Mouse (Mus musculus) monocyte, adult 5-6 weeks (primary cell): Measurements from ENCODE around the gene Skil. TPM values are rescaled to one million over a fixed set of nuclear protein-coding genes. Genes with fewer than 3 reads are reported as not detected.
"Not testable (repeated sequence)": the region's sequence is repeated elsewhere in the genome, so short reads cannot be mapped to it uniquely, and the experiment has no call there.

Experiments used
- ATAC-seq: fragments of 153-309, 156-312 bp; replicated peaks from 2 replicates; pipeline ENCODE4 v1.8.0; 2017; ENCODE audit warnings: mild to moderate bottlenecking; ENCODE audit not compliant: low TSS enrichment, insufficient number of reproducible peaks, severe bottlenecking, poor library complexity, low FRiP score
- total RNA-seq: library from RNA; stranded (forward); fragments of 200-1000, 200-491, 200-594 nt; gene quantifications from 3 replicates; pipeline ENCODE4 v1.2.3, GENCODE M21; 2017

Gene Skil
- total RNA-seq, 1 experiment from 2014 or later: 169 TPM

- no peak for ATAC-seq
Measured at GRCm38 (mm10) chr3:31104936-31105335, 10.1 kb downstream of the Skil start.

- ATAC-seq: peak; percentile 74
Measured at GRCm38 (mm10) chr3:31106597-31106996, 11.7 kb downstream of the Skil start.

- ATAC-seq: no peak
Measured at GRCm38 (mm10) chr3:31107674-31108073, 12.8 kb downstream of the Skil start.

- peak; percentile 69; the same call in 1 of the 2 replicates for ATAC-seq
Measured at GRCm38 (mm10) chr3:31109108-31109507, 14.2 kb downstream of the Skil start.

GRCm38 (mm10) chr3:31123098-31123497 is 28.2 kb downstream of the Skil start:
- ATAC-seq: no peak

GRCm38 (mm10) chr3:31126303-31126702 is 31.4 kb downstream of the Skil start:
- no peak for ATAC-seq

GRCm38 (mm10) chr3:31126848-31127247 is 32.0 kb downstream of the Skil start:
- no peak for ATAC-seq

GRCm38 (mm10) chr3:31129766-31130165 is 34.9 kb downstream of the Skil start:
- no peak for ATAC-seq

GRCm38 (mm10) chr3:31133664-31134063 is 38.8 kb downstream of the Skil start:
- no peak; the same call in 1 of the 2 replicates for ATAC-seq

- no peak for ATAC-seq
Measured at GRCm38 (mm10) chr3:31134246-31134645, 39.4 kb downstream of the Skil start.

GRCm38 (mm10) chr3:31134696-31135095 is 39.8 kb downstream of the Skil start:
- ATAC-seq: no peak

GRCm38 (mm10) chr3:31136591-31136990 is 41.7 kb downstream of the Skil start:
- ATAC-seq: not testable (repeated sequence)

GRCm38 (mm10) chr3:31138454-31139424 is 43.9 kb downstream of the Skil start:
- ATAC-seq: peak; percentile 54

- no peak for ATAC-seq
Measured at GRCm38 (mm10) chr3:31141621-31142020, 46.8 kb downstream of the Skil start.

- ATAC-seq: not testable (repeated sequence)
Measured at GRCm38 (mm10) chr3:31145222-31145621, 50.4 kb downstream of the Skil start.

- peak; percentile 82 for ATAC-seq
Measured at GRCm38 (mm10) chr3:31145641-31146290, 50.9 kb downstream of the Skil start.

- no peak for ATAC-seq
Measured at GRCm38 (mm10) chr3:31148595-31148994, 53.7 kb downstream of the Skil start.

- ATAC-seq: no peak
Measured at GRCm38 (mm10) chr3:31149706-31150105, 54.8 kb downstream of the Skil start, which contains the start of gene Cldn11. Cldn11 (plus strand) TSS chr3:31149920.

- ATAC-seq: no peak
Measured at GRCm38 (mm10) chr3:31152108-31152507, 57.2 kb downstream of the Skil start.

GRCm38 (mm10) chr3:31156126-31156525 is 61.3 kb downstream of the Skil start:
- no peak for ATAC-seq
